8 mouse cellular contexts compared by ENCODE assay signal in the genomic region with DNA sequence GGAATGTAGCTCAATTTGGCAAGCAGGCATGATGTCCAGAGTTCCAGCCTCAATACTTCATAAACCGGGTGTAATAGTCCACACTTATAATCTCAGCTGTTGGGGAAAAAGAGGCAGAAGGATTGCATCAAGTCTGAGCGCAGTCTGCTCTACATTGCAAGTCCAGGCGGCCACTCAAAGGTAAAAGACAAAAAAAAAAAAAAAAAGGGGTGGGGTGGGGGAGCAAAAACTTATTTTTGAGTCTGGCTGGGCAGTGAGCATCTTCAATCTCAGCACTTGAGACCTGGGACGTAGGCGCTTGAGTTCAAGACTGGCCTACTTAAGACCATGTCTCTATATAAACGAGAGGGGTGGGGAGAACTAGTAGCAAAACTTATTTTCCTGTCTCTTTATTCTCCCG. TPM values are rescaled to one million over a fixed set of nuclear protein-coding genes. Genes with fewer than 3 reads are reported as not detected.
DNase-seq lines count a peak whose midpoint lies in the region; ATAC-seq and TF ChIP-seq lines count a peak whose summit lies in the region.

No protein-coding gene starts in this region.

- H3K36me3 ChIP-seq in lung, postnatal 0 days (ENCODE audit: insufficient read depth, low read length) = peaks cover 5% of the 10 kb centered on the region; the same call in 1 of the 2 replicates
- peaks cover 12% of the 10 kb centered on the region for H3K36me3 ChIP-seq in forebrain, embryonic 12.5 days (replicated peaks)
- peaks cover 14% of the 10 kb centered on the region for H3K36me3 ChIP-seq in limb, embryonic 12.5 days

- WGBS in lung, postnatal 0 days = 17% methylated on average over 7 of the region's 7 CpGs
- WGBS in forebrain, embryonic 12.5 days = 15% methylated on average over 7 of the region's 7 CpGs
- 20% methylated on average over 7 of the region's 7 CpGs for WGBS in limb, embryonic 12.5 days
- WGBS in olfactory bulb, adult 2 months = 14% methylated on average over 7 of the region's 7 CpGs

- H3K4me2 ChIP-seq in lung, postnatal 0 days (replicated peaks; ENCODE audit: low read depth, low read length) = peak overlapping the region; percentile 79
- H3K4me2 ChIP-seq in forebrain, embryonic 12.5 days = peak overlapping the region; percentile 63
- peak overlapping the region; percentile 65 for H3K4me2 ChIP-seq in limb, embryonic 12.5 days

- ATAC-seq in lung, postnatal 0 days = no peak
- ATAC-seq in forebrain, embryonic 12.5 days (ENCODE audit: low FRiP score) = 0 out of 2 replicates have a peak, but pooled peaks have one; percentile 21
- ATAC-seq in limb, embryonic 12.5 days (ENCODE audit: insufficient number of reproducible peaks, insufficient read depth, low FRiP score, low TSS enrichment, low read depth) = no peak

- H3K9me3 ChIP-seq in lung, postnatal 0 days (ENCODE audit: low read length) = no peaks in the 10 kb centered on the region
- no peaks in the 10 kb centered on the region for H3K9me3 ChIP-seq in forebrain, embryonic 12.5 days
- no peaks in the 10 kb centered on the region for H3K9me3 ChIP-seq in limb, embryonic 12.5 days

- no peak for TF ChIP-seq EP300 in lung, postnatal 0 days (IDR thresholded peaks at IDR 0.05)

- TF ChIP-seq POLR2A in olfactory bulb, adult 2 months (IDR thresholded peaks at IDR 0.05; ENCODE audit: insufficient read depth, low read depth, low read length) = no peak

- peak overlapping the region; percentile 85; the same call in 1 of the 2 replicates for H3K27ac ChIP-seq in lung, postnatal 0 days (ENCODE audit: low read length)
- no peak overlapping the region for H3K27ac ChIP-seq in forebrain, embryonic 12.5 days
- H3K27ac ChIP-seq in limb, embryonic 12.5 days = no peak overlapping the region
- no peak overlapping the region for H3K27ac ChIP-seq in olfactory bulb, adult 2 months (ENCODE audit: insufficient read depth, low read depth, low read length)

- peaks cover 3% of the 10 kb centered on the region; the same call in 1 of the 2 replicates for H3K4me1 ChIP-seq in lung, postnatal 0 days (ENCODE audit: insufficient read depth, low read depth, low read length)
- peaks cover 21% of the 10 kb centered on the region for H3K4me1 ChIP-seq in forebrain, embryonic 12.5 days
- H3K4me1 ChIP-seq in limb, embryonic 12.5 days (replicated peaks) = peaks cover 22% of the 10 kb centered on the region
- 0 out of 2 replicates have a peak, but pooled peaks cover 2% of the 10 kb centered on the region for H3K4me1 ChIP-seq in olfactory bulb, adult 2 months (ENCODE audit: control insufficient read depth, insufficient read depth, low read length)

- H3K9ac ChIP-seq in lung, postnatal 0 days (replicated peaks; ENCODE audit: low read depth) = peak overlapping the region; percentile 98
- H3K9ac ChIP-seq in forebrain, embryonic 12.5 days = peak overlapping the region; percentile 95
- peak overlapping the region; percentile 96 for H3K9ac ChIP-seq in limb, embryonic 12.5 days (replicated peaks)

- no peak for TF ChIP-seq CTCF in lung, postnatal 0 days (IDR thresholded peaks at IDR 0.05)
- no peak for TF ChIP-seq CTCF in olfactory bulb, adult 2 months (IDR thresholded peaks at IDR 0.05; ENCODE audit: insufficient read depth, low read depth, low read length)

- no peak for DNase-seq in lung, postnatal 0 days (ENCODE audit: low spot score)
- no peak for DNase-seq in lung, postnatal 10 days
- no peak for DNase-seq in left cerebral cortex, postnatal 14 days (ENCODE audit: low spot score in 2 of 2)
- no peak for DNase-seq in right cerebral cortex, postnatal 36 days (ENCODE audit: low spot score in 2 of 2)
- DNase-seq in embryo, embryonic 9.5 days (ENCODE audit: extremely low spot score) = no peak

- peak overlapping the region; percentile 93 for H3K4me3 ChIP-seq in lung, postnatal 0 days (ENCODE audit: low read depth, low read length)
- H3K4me3 ChIP-seq in forebrain, embryonic 12.5 days (replicated peaks) = peak overlapping the region; percentile 95
- peak overlapping the region; percentile 92 for H3K4me3 ChIP-seq in limb, embryonic 12.5 days (replicated peaks)
- peak overlapping the region; percentile 77 for H3K4me3 ChIP-seq in olfactory bulb, adult 2 months (ENCODE audit: insufficient read depth, low read depth, low read length)

- no peaks in the 10 kb centered on the region for H3K27me3 ChIP-seq in lung, postnatal 0 days (replicated peaks; ENCODE audit: insufficient read depth, low read length)
- peaks cover 15% of the 10 kb centered on the region for H3K27me3 ChIP-seq in forebrain, embryonic 12.5 days
- H3K27me3 ChIP-seq in limb, embryonic 12.5 days = peaks cover 8% of the 10 kb centered on the region

- intact Hi-C loops in left cerebral cortex, postnatal 14 days (cut with DNase I) = no loop called here

RNA-seq across cellular contexts. Expression of a gene that starts 0.9 kb away (rescaled TPM):
- 57.9 and 58.9 TPM in 2 replicates for polyA plus RNA-seq in lung, postnatal 0 days (2015; fragmentation: Nextera tagmentation; extraction: Ambion mirVana)
- 124 and 128 TPM in 2 replicates for polyA plus RNA-seq in forebrain, embryonic 12.5 days (2016; fragmentation: Nextera tagmentation; extraction: Ambion mirVana)
- polyA plus RNA-seq in limb, embryonic 12.5 days (2016; fragmentation: Nextera tagmentation; extraction: Ambion mirVana) = 135 and 138 TPM in 2 replicates
- polyA plus RNA-seq in olfactory bulb, adult 2 months (2012; ENCODE audit: insufficient read depth, insufficient read length, low replicate concordance, missing spikeins) = not detected in 2 replicates
- total RNA-seq in left cerebral cortex, postnatal 14 days (2021) = 10 to 100 TPM; 50.1 to 52.2 TPM

RNA-seq across cellular contexts. Expression of a gene that starts 0.9 kb away (rescaled TPM):
- 0.84 and 0.87 TPM in 2 replicates for polyA plus RNA-seq in lung, postnatal 0 days (2015; fragmentation: Nextera tagmentation; extraction: Ambion mirVana)
- 1.5 and 1.6 TPM in 2 replicates for polyA plus RNA-seq in forebrain, embryonic 12.5 days (2016; fragmentation: Nextera tagmentation; extraction: Ambion mirVana)
- polyA plus RNA-seq in limb, embryonic 12.5 days (2016; fragmentation: Nextera tagmentation; extraction: Ambion mirVana) = 0.76 and 1.5 TPM in 2 replicates
- polyA plus RNA-seq in olfactory bulb, adult 2 months (2012; ENCODE audit: insufficient read depth, insufficient read length, low replicate concordance, missing spikeins) = not detected in 2 replicates
- total RNA-seq in left cerebral cortex, postnatal 14 days (2021) = 10 to 100 TPM; 28.9 to 36.4 TPM

RNA-seq across cellular contexts. Expression of a gene that starts 23.8 kb away (rescaled TPM):
- polyA plus RNA-seq in lung, postnatal 0 days (2015; fragmentation: Nextera tagmentation; extraction: Ambion mirVana) = 0.14 and 0.27 TPM in 2 replicates
- 0.18 and 0.32 TPM in 2 replicates for polyA plus RNA-seq in forebrain, embryonic 12.5 days (2016; fragmentation: Nextera tagmentation; extraction: Ambion mirVana)
- 0.28 and 0.70 TPM in 2 replicates for polyA plus RNA-seq in limb, embryonic 12.5 days (2016; fragmentation: Nextera tagmentation; extraction: Ambion mirVana)
- not detected in 2 replicates for polyA plus RNA-seq in olfactory bulb, adult 2 months (2012; ENCODE audit: insufficient read depth, insufficient read length, low replicate concordance, missing spikeins)
- 1 to 10 TPM; 1.0 to 1.6 TPM for total RNA-seq in left cerebral cortex, postnatal 14 days (2021)

RNA-seq across cellular contexts. Expression of a gene that starts 57.7 kb away (rescaled TPM):
- 5.9 and 6.0 TPM in 2 replicates for polyA plus RNA-seq in lung, postnatal 0 days (2015; fragmentation: Nextera tagmentation; extraction: Ambion mirVana)
- 14.2 and 14.9 TPM in 2 replicates for polyA plus RNA-seq in forebrain, embryonic 12.5 days (2016; fragmentation: Nextera tagmentation; extraction: Ambion mirVana)
- 13.3 and 14.7 TPM in 2 replicates for polyA plus RNA-seq in limb, embryonic 12.5 days (2016; fragmentation: Nextera tagmentation; extraction: Ambion mirVana)
- not detected in 2 replicates for polyA plus RNA-seq in olfactory bulb, adult 2 months (2012; ENCODE audit: insufficient read depth, insufficient read length, low replicate concordance, missing spikeins)
- 1 to 10 TPM; 8.8 to 9.0 TPM for total RNA-seq in left cerebral cortex, postnatal 14 days (2021)
